Mouse (Mus musculus): Measurements from ENCODE around the gene Gins1.
"Not testable (repeated sequence)": the region's sequence is repeated elsewhere in the genome, so short reads cannot be mapped to it uniquely, and the experiment has no call there.

Gene Gins1

DNA sequence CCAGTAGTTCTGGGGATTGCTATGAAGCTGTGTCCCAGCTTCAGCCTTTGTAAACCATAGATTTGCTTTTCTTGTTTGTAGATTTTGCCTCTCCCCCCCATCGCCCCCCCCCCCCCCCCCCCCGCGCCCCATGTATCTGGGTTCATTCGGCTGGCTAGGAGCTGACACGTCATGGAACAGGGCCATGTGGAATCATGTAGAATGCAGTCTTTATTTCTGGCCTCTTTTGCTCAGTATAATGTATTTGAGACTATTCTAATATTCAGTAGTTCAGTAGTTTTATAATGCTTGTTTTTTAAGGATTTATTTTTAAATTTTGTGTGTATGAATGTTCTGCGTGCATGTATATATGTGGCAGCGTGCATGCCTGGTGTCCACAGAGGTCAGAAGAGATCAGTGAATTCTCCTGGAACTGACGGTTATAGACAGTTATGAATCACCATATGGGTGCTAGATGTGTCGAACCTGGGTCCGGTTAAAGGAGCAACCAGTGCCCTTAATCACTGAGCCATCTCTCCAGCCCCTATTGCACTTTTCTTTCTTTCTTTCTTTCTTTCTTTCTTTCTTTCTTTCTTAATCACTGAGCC, 5.2 kb downstream of the Gins1 start:
- DNase-seq (ENCODE audit: low spot score), result no peak

DNA sequence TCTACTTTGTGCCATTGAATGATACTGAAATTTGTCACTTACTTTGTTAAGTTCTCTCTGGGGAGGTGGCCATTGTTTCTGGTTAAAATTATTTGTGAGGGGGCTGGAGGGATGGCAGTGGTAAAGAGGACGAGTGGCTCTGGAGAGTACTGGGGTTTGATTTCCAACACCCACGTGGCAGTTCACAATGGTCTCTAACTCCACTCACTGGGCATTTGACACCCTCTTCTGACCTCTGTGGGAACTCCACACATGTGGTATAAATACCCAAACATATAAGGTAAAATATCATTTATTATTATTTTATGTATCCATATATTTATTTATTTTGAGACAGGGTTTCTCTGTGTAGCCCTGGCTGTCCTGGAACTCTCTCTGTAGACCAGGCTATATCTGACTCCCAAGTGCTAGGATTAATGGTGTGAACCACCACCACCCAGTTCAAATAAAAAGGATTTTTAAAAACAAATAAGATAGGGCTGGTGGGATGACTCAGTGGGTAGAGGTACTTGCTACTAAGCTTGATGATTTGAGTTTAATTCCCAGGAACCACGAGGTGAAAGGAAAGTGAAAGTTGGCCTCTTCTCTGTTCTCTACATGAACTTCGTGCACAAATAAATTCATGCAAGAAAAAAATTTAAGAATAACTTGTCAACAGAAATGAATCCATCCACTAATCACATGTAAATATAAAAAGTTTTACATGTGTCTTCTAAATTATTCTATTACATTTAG, 9.7 kb downstream of the Gins1 start:
- DNase-seq (ENCODE audit: low spot score), result no peak

DNA sequence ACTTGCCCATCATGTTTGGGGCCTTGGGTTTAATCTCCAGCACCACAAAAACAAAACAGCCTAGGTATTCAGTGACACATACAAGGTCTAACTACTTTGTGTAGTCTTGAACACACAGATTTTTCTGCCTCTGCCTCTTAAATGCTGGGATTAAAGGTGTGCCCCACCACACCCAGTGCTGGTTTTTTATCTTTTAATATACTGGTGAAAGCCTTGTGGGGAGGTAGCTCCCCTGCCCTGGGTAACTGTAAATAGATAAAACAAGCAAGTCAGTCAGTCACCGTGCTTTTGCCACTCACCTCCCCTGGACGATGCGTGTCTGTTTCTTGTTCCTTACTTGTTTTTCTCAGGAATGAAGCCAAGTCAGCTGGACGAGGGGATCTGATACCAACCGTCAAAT, 10.6 kb downstream of the Gins1 start:
- DNase-seq (ENCODE audit: low spot score), result no peak

DNA sequence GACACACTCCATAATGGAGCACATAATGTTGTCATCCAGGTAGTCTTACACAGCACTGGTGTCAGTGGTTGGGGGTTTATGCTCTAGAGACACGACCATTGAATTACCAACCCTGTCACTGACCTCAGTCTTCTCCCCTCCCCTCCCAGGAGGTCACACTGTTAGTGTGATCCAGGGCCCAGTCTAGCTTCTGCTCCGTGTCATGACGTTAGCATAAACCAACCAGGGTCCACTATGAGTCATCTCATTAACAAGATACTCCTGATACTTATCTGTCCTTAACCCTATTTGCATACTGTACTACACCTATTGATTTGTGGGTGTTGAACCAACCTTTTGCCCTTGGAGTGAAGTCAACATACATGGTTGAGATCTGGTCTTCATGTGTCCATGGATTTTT, 13.5 kb downstream of the Gins1 start:
- DNase-seq (ENCODE audit: low spot score), result no peak

DNA sequence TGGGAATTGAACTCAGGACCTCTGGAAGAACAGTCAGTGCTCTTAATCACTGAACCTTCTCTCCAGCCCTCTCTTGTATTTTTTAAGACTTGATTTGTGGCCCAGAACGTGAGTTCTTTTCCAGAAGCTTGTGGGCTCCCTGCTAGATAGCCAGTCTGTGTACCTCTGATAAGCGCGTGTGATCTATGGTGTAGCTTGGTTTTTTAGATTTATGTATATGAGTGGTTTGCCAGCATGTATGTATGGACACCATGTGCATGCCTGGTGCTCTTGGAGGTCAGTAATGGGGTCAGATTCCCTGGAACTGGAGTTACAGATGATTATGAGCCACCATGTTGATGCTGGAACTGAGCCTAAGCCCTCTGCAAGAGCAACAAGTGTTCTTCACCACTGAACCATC, 15.3 kb downstream of the Gins1 start:
- no peak for DNase-seq (ENCODE audit: low spot score)

DNA sequence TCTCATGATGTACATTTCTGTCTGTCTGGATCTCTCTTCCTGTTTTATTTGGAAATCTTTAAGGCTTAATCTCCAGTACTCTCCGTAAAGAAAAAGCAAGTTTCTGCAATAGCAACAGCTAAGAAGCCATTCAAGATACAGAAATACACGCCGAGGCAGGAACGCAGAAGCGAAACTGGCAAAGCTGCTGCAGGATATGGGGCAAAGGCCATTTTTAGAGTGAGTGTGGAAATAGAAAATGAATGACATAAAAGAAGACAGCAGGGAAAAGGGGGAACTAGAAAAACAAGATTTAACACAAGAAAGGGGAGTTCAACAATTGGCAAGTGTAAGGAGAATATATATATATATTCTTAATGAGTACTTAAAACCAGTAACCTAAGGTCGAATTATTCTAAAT, 16.5 kb downstream of the Gins1 start:
- DNase-seq (ENCODE audit: low spot score), result no peak

DNA sequence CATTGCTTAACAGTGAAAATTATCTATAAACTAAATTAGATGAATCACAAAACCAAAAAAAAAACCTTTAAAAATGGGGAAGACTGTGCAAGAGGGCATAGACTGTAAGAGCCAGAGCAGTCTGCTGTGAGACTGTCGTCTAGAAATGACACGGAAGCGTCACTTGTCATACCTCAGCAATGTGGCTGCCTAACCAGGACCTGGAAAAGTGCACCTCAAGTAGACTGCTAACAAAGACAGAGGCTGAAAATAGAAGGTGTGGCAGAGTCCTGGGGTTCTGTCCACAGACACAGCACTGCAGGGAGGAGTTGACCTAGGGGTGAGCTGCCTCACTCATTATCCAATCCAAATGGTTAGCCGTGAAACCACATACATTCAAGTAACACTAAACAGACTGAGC, 17.0 kb downstream of the Gins1 start:
- no peak for DNase-seq (ENCODE audit: low spot score)

DNA sequence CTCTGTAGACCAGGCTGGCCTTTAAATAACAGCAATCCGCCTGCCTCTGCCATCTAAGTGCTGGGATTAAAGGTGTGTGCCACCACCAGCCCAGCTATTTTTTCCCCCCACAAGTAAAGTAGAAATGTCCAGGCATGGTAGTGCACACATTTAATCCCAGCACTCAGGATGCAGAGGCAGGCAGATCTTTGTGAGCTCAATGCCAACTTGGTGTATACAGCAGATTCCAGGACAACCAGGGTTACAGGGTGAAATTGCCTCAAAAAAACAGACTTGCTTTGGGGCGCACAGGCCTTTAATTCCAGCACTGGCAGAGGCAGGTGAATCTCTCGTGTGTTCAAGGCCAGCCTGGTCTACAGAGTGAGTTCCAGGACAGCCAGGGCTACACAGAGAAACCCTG, 17.8 kb downstream of the Gins1 start:
- no peak for DNase-seq (ENCODE audit: low spot score)

DNA sequence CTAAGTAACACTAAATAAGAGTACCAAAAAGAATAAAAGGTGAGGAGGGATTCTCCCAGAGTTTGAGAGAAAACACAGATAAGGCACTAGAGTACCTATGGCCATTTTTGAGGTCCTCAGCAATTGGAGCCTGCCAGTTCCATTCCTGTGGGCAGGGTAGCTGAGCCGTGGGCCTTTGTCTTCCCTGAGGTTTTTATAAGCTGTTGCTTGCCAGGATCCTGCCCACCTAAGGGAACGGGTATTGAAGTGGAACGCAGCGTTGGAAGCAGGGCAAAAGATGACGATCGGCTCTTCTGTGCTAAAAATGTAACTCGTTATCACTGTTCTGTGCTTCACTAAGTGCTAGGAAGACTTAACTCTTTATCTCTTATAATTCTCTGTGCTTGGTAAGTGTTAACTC, 18.3 kb downstream of the Gins1 start:
- no peak for DNase-seq (ENCODE audit: low spot score)

DNA sequence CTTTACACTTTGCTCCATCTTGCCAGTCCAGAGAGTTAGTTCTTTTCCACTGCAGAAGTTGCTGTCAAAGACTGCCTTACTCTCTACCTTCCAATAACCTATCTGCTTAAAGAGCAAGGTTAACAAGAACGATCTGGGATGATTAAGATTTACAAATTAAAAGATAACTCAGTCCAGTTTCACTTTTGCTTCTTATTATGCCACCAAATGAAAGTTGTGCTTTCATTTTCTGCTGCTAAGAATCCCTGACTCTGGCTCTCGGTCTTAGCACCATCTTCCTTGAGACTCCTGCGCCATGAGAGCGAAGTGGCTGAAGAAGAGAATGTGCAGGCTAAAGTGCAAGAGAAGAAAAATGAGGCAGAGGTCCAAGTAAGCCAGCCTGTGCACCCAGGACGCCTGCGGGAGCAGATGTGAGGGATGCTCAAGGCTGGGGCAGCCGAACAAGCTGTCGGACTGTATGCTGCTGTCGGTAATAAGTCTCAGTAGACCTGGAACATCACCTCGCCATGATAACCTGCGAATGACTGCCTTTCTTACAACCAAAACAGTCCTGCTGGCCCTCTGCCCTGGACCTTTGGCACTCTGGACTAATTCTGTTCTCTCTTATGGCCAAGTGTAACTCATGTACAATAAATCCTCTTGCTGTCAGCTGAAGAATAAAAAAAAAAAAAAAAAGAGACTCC, 22.0 kb downstream of the Gins1 start:
- DNase-seq (ENCODE audit: low spot score), result no peak

DNA sequence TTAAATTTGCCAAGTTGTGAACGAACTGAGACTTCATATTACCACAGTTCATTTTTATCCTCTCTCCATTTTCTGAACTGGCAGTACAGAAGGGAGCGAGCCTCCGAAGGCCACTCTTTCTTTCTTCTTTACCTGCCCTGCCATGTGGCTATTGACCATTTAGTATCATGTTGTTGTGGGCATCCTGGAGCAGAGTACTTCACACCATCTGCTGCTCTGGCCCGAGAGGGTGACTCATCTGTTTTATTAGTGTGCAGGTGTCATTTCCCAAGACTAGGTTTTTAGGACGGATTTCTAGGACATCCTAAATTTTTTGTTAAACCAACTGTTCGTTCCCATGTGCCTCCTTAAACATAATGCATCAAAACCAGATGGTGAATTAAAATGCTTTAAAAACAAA, 24.0 kb downstream of the Gins1 start:
- DNase-seq (ENCODE audit: low spot score), result no peak

DNA sequence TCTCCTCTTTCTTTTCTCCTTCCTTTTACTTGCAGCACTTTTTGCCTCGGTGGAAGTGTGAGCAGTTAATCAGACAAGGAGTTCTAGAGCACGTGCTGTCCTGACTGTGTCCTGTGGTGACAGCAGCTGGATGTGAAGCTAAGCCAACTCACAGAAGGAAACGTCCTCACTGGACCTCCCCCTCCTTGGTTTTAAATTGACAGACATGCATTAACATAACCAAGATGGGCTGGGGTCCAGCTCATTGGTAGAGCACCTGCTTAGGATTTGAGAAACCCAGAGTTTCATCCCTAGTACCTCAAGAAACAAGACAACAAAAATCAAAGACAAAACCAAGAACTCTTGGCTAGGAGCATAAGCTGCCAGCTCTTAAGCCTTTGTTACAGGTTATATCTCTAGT, 25.6 kb downstream of the Gins1 start:
- no peak for DNase-seq (ENCODE audit: low spot score)

DNA sequence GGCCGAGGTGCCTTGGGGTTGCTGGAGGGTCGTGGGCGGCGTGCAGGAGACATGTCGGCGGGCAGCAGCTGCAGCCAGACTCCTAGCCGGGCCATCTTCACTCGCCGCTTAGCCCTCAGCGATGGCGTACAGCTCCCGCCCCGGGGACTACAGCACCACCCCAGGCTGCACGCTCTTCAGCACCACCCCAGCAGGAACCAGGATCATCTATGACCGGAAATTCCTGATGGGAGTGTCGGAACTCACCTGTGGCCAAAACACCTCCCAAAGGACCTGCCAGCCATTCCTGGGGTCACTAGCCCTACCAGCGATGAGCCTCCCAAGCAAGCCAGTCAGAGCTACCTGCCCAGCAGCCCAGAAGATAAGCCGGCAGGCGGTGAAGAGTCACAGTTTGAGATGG, 28.3 kb downstream of the Gins1 start:
- no peak for DNase-seq (ENCODE audit: low spot score)

DNA sequence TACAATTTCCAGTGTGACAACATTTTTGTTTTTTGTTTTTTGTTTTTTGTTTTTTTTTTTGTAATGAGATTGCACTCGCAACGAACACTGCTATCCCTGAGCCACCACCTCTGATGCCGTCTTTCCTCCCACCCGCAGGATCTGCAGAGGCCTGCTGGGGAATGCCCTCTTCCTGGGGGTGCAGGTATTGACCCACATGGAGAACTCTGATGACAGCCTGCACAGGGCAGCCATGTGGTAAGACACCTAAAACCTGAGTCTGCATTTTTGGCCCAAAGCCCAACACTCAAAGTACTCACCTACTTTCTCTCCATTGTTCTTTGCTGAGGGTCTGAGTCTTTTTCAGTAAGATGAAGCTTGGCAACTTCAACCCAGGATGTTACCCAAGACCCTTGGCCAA, 29.5 kb downstream of the Gins1 start:
- DNase-seq (ENCODE audit: low spot score), result no peak

DNA sequence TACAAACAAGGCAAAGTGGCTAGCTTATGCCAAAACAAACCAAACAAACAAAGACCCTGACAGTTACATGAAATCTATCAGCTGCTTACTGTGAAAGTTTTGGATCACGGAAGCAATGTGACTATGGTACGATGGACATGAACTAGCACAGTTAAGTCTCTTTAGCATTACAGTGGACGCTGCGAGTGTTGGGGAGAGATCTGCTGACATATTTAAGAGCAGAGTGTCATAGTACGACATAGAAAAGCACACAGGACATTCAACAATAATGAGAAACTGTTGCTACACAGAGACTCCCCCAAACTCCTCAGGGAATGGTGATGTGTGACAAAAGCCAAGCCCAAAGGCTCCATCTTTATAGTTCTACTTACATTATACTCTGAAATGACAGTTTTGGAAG, 38.8 kb downstream of the Gins1 start:
- DNase-seq (ENCODE audit: low spot score), result no peak

DNA sequence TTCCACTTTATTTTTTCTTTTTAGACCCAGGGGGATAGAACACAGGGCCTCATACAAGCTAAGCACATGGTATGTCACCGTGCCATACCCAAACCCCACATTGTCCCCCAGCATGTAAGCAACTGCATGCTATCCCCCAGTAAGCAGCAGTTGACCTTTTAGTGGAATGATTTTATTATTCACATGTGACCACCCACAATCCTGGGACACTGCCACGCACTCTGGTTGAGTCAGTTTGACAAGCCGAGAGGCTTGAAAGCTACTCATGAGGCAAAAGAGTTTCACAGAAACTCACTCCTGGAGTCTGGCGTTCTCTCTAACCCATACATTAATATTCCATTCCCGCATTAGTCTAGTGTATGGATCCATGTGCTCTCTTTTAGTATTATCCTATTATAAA, 42.1 kb downstream of the Gins1 start:
- DNase-seq (ENCODE audit: low spot score), result not testable (repeated sequence)

DNA sequence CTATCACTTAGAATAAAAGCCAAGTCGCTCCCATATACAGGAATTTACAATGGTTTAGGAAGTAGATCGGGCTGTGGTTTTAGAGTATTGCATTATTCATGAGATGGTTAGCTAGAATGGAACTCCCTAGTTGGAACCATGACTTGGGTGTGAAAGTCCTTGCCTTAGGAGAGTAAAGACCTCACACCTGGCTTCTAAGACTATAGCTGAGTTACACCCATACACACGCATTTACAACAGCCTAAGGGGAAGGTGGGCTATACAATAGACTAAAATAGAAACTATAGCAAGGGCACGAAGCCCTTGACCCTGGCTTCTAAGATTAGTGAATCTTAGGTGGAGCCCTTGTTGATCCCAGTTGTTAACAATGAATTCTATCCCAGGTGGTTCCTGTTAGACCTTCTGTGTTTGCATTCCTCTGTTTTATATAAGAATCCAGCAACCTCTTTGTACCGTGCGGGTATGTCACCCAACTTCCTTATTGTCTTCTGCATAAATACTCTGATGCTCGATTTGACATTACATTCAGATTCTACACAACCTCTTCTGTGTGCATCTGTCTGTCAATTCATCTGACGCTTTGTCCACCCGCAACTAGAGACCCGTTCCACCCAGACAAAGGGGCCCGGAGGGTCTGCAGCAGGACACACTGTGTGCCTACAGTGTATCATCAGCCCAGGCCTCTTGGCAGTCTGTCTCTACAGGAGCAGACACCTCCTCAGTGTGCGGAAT, 42.8 kb downstream of the Gins1 start:
- DNase-seq (ENCODE audit: low spot score), result not testable (repeated sequence)

DNA sequence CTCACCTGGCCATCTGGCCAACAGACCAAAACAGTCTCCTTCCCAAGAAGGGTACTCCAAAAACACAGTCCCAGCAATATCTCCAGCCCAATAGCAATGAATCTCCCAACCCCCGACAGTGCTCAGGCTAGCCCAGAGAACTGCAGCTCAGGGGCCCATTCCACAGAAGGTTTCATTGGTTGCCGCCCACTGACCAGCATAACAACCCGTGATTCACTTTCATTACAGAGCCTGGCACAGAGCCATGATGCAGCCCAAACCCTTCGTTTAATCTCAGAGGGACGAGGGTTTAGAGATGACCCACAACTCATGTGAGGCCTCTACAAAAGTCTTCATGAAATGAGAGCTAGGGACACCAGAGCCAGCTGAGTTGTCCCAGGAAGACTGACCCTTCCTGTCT, 43.6 kb downstream of the Gins1 start:
- DNase-seq (ENCODE audit: low spot score), result no peak

DNA sequence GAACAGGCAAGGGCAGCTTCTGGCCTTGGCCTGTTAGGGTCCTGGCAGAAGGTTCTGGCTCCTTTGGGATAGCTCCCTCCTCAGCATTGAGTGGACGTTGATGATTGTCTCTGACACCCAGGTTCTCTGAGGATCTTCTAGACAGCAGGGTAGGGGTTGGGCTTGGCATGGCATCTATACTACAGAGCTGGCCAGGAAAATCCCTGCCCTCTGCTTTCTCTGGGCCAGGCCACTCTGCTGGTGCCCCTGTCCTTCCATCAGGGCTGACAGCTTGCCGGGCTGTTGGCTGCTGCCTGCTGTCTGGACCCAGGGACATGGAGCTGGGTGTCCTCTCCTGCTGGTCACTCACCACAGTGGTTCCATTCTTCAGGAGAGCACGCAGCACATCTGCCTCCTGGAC, 44.5 kb downstream of the Gins1 start:
- no peak for DNase-seq (ENCODE audit: low spot score)

DNA sequence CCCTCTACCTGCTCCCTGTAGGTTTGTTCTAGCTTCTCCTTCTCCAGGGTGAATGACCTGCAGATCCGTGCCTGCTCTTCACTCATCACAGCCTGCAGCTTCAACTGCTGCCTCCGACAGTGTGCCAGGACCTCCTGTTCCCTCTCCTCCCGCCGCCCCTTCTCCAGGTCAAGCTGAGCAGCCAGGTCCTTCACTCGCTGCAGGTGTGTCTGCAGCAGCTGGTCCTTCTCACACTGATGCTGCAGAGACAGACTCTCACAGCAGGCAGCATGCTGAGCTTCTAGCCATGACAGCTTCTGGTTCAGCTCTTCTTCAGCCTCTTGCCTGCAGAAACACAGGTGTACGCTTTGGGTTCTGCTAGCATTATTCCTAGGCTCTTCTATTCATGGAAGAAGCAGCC, 44.9 kb downstream of the Gins1 start:
- no peak for DNase-seq (ENCODE audit: low spot score)

DNA sequence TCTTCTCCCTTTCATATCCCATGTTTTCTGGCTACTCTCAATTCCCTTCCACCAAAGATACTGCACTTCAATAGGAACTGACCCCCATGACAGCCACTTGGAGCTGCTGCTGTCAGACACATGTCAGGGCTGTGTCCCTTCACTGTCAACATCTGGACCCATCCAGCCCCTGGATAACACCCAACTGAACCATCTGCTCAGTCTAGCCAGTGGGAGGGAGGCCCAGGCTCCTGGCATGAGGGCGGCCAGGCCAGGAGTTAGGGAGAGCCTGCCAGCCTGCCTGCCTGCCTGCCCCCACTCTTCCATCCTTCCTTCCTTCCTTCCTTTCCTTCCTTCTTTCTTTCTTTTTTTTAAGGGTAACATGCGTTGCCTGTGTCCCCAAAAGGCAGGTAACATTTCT, 46.0 kb downstream of the Gins1 start:
- no peak for DNase-seq (ENCODE audit: low spot score)

DNA sequence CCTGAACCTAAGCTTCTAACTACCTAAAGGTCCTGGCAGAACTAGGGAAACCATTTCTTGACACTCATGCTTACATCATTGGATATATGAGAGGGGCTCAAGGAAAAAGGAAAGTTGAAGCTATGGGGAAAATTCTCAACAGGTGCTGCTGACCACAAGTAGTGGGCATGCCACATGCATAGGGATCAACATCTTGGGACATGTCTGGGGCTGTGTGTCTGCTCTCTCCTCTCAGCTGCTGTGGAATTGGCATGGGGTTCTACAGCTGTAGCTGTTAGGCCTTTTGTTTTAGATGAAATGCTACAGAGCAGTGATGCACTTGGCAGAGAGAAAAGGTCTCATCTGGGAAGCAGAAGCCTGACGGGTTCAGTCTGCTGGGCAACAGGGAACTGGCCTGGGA, 50.7 kb downstream of the Gins1 start:
- DNase-seq (ENCODE audit: low spot score), result no peak

DNA sequence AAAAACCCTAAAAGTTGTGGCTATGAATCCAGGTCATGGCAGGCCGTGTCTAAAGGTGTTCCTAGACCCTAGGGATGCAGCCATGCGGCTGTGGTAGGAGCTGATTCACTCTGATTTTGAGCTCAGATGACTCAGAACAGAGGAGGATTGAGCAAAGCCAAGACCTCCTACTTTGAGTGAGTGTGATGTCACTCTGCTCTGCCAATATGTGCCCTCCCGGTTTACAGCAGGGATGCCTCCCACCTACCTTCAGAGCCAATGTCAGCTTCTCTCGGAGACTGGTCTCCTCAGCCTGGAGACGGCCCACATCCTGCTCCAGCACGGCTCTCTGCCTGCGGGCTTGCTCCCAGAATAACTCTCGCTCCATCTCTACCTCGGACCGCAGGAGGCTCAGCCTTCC, 54.3 kb downstream of the Gins1 start:
- no peak for DNase-seq (ENCODE audit: low spot score)

Data from spleen, adult 12 weeks (tissue).